Mouse (Mus musculus) gastrocnemius, postnatal 14 days (tissue): ENCODE measurements at regions not wholly inside any gene's neighbourhood (a gene's known extent, or its start where the extent isn't known, plus 50 kb on each side); places are given as distances from the start of the nearest gene placed in this dataset.

Source experiments
- DNase-seq: peaks from one replicate; pipeline ENCODE4 v3.0.0; 2021; ENCODE audit warnings: mixed read lengths
- intact Hi-C: fragments of 180-260 bp; cut with DNase I; formaldehyde crosslinking; loops from one replicate; pipeline ENCODE4 v1.15.1; 2025; ENCODE audit warnings: low total_unique reads

- no peak for DNase-seq
- intact Hi-C loops, result no loop called here
These were observed 168.7 kb upstream of the Veph1 start for GRCm38 (mm10) chr3:66465371-66465770.

- DNase-seq, result no peak
- intact Hi-C loops, result no loop called here
These were observed 165.7 kb upstream of the Veph1 start for GRCm38 (mm10) chr3:66462341-66462740.

GRCm38 (mm10) chr3:66446274-66447159 is 149.9 kb upstream of the Veph1 start:
- intact Hi-C loops, result no loop called here
- DNase-seq, result no peak

GRCm38 (mm10) chr3:66433216-66433615 is 136.6 kb upstream of the Veph1 start:
- DNase-seq, result no peak
- intact Hi-C loops, result no loop called here

GRCm38 (mm10) chr3:66430187-66430586 is 133.6 kb upstream of the Veph1 start:
- intact Hi-C loops, result no loop called here
- DNase-seq, result no peak

- intact Hi-C loops, result no loop called here
- no peak for DNase-seq
These were observed 125.9 kb upstream of the Veph1 start for GRCm38 (mm10) chr3:66422445-66423037.

GRCm38 (mm10) chr3:66410706-66411277 is 114.2 kb upstream of the Veph1 start:
- peak; percentile 13 for DNase-seq
- intact Hi-C loops, result loop anchor here (5.0 kb wide), 1 partner anchor 932 kb away; no protein-coding TSS in a partner anchor

- DNase-seq, result no peak
- intact Hi-C loops, result no loop called here
These were observed 112.2 kb upstream of the Veph1 start for GRCm38 (mm10) chr3:66408791-66409190.

- DNase-seq, result no peak
- intact Hi-C loops, result no loop called here
These were observed 109.0 kb upstream of the Veph1 start for GRCm38 (mm10) chr3:66405645-66406044.

- intact Hi-C loops, result no loop called here
These were observed 107.1 kb upstream of the Veph1 start for GRCm38 (mm10) chr3:66403707-66404106.

GRCm38 (mm10) chr3:66400791-66401568 is 104.3 kb upstream of the Veph1 start:
- intact Hi-C loops, result no loop called here
- DNase-seq, result peak; percentile 24

More at GRCm38 (mm10) chr3:66403707-66404106, 107.1 kb upstream of the Veph1 start:
- DNase-seq, result no peak

GRCm38 (mm10) chr3:66398214-66399150 is 101.8 kb upstream of the Veph1 start:
- DNase-seq, result no peak

GRCm38 (mm10) chr3:66375088-66375910 is 78.7 kb upstream of the Veph1 start:
- DNase-seq, result no peak
- intact Hi-C loops, result no loop called here

More at GRCm38 (mm10) chr3:66398214-66399150, 101.8 kb upstream of the Veph1 start:
- intact Hi-C loops, result no loop called here

- intact Hi-C loops, result no loop called here
- no peak for DNase-seq
These were observed 78.0 kb upstream of the Veph1 start for GRCm38 (mm10) chr3:66374603-66375002.

GRCm38 (mm10) chr3:66373807-66374575 is 77.4 kb upstream of the Veph1 start:
- DNase-seq, result no peak
- intact Hi-C loops, result no loop called here
